Mouse (Mus musculus): ENCODE data around the gene Dnajc15. TPM values are rescaled to one million over a fixed set of nuclear protein-coding genes. Genes with fewer than 3 reads are reported as not detected.

Gene Dnajc15
- polyA plus RNA-seq, 1 experiment from 2014 or later = 99.9 TPM

GRCm38 (mm10) chr14:77853951-77854350 is 21.0 kb downstream of the Dnajc15 start:
- H3K27ac ChIP-seq = no peak overlapping the region
- no peak overlapping the region for H3K4me2 ChIP-seq (replicated peaks)
- WGBS = 89% methylated on average over 1 of the region's 1 CpGs
- no peak for ATAC-seq (ENCODE audit: low FRiP score, low read depth)
- no peak overlapping the region for H3K9ac ChIP-seq
- H3K4me3 ChIP-seq = no peak overlapping the region
- H3K27me3 ChIP-seq = no peaks in the 10 kb centered on the region
- no peaks in the 10 kb centered on the region for H3K4me1 ChIP-seq
- H3K9me3 ChIP-seq = no peaks in the 10 kb centered on the region
- peaks cover 17% of the 10 kb centered on the region; the same call in 1 of the 2 replicates for H3K36me3 ChIP-seq

- H3K9ac ChIP-seq = no peak overlapping the region
- 78% methylated on average over 7 of the region's 7 CpGs for WGBS
- no peak overlapping the region for H3K4me2 ChIP-seq (replicated peaks)
- H3K9me3 ChIP-seq = no peaks in the 10 kb centered on the region
- H3K36me3 ChIP-seq = peaks cover 17% of the 10 kb centered on the region; the same call in 1 of the 2 replicates
- H3K27me3 ChIP-seq = no peaks in the 10 kb centered on the region
- no peak for ATAC-seq (ENCODE audit: low FRiP score, low read depth)
- no peak overlapping the region for H3K27ac ChIP-seq
- no peak overlapping the region for H3K4me3 ChIP-seq
- no peaks in the 10 kb centered on the region; the same call in 1 of the 2 replicates for H3K4me1 ChIP-seq
These were observed 25.1 kb downstream of the Dnajc15 start for GRCm38 (mm10) chr14:77849852-77850251.

GRCm38 (mm10) chr14:77848349-77848748 is 26.6 kb downstream of the Dnajc15 start:
- no peak overlapping the region for H3K27ac ChIP-seq
- no peak overlapping the region for H3K9ac ChIP-seq
- no peaks in the 10 kb centered on the region for H3K27me3 ChIP-seq
- 84% methylated on average over 1 of the region's 1 CpGs for WGBS
- H3K36me3 ChIP-seq = peaks cover 17% of the 10 kb centered on the region; the same call in 1 of the 2 replicates
- no peak for ATAC-seq (ENCODE audit: low FRiP score, low read depth)
- no peak overlapping the region for H3K4me2 ChIP-seq (replicated peaks)
- no peaks in the 10 kb centered on the region; the same call in 1 of the 2 replicates for H3K4me1 ChIP-seq
- H3K4me3 ChIP-seq = no peak overlapping the region
- no peaks in the 10 kb centered on the region for H3K9me3 ChIP-seq

GRCm38 (mm10) chr14:77846206-77846605 is 28.7 kb downstream of the Dnajc15 start:
- Histone ChIP-seq H3K27me3 (no peaks in the 10 kb centered on the region), H3K9ac (no peak overlapping the region), H3K27ac (no peak overlapping the region), H3K36me3 (peaks cover 5% of the 10 kb centered on the region; the same call in 1 of the 2 replicates), H3K9me3 (no peaks in the 10 kb centered on the region), H3K4me3 (no peak overlapping the region), H3K4me2 (replicated peaks) (no peak overlapping the region), H3K4me1 (no peaks in the 10 kb centered on the region; the same call in 1 of the 2 replicates)
- ATAC-seq (ENCODE audit: low FRiP score, low read depth) = no peak
- 49% methylated on average over 4 of the region's 4 CpGs for WGBS

GRCm38 (mm10) chr14:77845479-77845878 is 29.4 kb downstream of the Dnajc15 start:
- Histone ChIP-seq H3K9ac (no peak overlapping the region), H3K4me1 (no peaks in the 10 kb centered on the region; the same call in 1 of the 2 replicates), H3K4me2 (replicated peaks) (no peak overlapping the region), H3K4me3 (no peak overlapping the region), H3K9me3 (no peaks in the 10 kb centered on the region), H3K27me3 (no peaks in the 10 kb centered on the region), H3K36me3 (no peaks in the 10 kb centered on the region), H3K27ac (no peak overlapping the region)
- WGBS = 82% methylated on average over 1 of the region's 1 CpGs
- ATAC-seq (ENCODE audit: low FRiP score, low read depth) = no peak

- 86% methylated on average over 6 of the region's 6 CpGs for WGBS
These were observed 34.4 kb downstream of the Dnajc15 start for GRCm38 (mm10) chr14:77840574-77840973.

GRCm38 (mm10) chr14:77840078-77840477 is 34.8 kb downstream of the Dnajc15 start:
- 84% methylated on average over 2 of the region's 2 CpGs for WGBS
- H3K9me3 ChIP-seq = no peaks in the 10 kb centered on the region
- no peaks in the 10 kb centered on the region for H3K27me3 ChIP-seq
- H3K4me1 ChIP-seq = no peaks in the 10 kb centered on the region
- no peak overlapping the region for H3K27ac ChIP-seq
- H3K36me3 ChIP-seq = no peaks in the 10 kb centered on the region
- H3K9ac ChIP-seq = no peak overlapping the region
- ATAC-seq (ENCODE audit: low FRiP score, low read depth) = no peak
- H3K4me3 ChIP-seq = no peak overlapping the region
- no peak overlapping the region for H3K4me2 ChIP-seq (replicated peaks)

More at GRCm38 (mm10) chr14:77840574-77840973, 34.4 kb downstream of the Dnajc15 start:
- no peak overlapping the region for H3K4me2 ChIP-seq (replicated peaks)
- no peak overlapping the region for H3K9ac ChIP-seq
- H3K4me1 ChIP-seq = no peaks in the 10 kb centered on the region
- no peak overlapping the region for H3K27ac ChIP-seq
- no peak for ATAC-seq (ENCODE audit: low FRiP score, low read depth)
- H3K36me3 ChIP-seq = no peaks in the 10 kb centered on the region
- H3K9me3 ChIP-seq = no peaks in the 10 kb centered on the region
- no peak overlapping the region for H3K4me3 ChIP-seq
- no peaks in the 10 kb centered on the region for H3K27me3 ChIP-seq

GRCm38 (mm10) chr14:77836794-77837193 is 38.1 kb downstream of the Dnajc15 start:
- Histone ChIP-seq H3K9me3 (no peaks in the 10 kb centered on the region), H3K4me3 (no peak overlapping the region), H3K4me1 (no peaks in the 10 kb centered on the region), H3K9ac (no peak overlapping the region), H3K36me3 (no peaks in the 10 kb centered on the region), H3K27me3 (no peaks in the 10 kb centered on the region), H3K27ac (no peak overlapping the region), H3K4me2 (replicated peaks) (no peak overlapping the region)
- ATAC-seq (ENCODE audit: low FRiP score, low read depth) = no peak
- WGBS = 88% methylated on average over 2 of the region's 2 CpGs

GRCm38 (mm10) chr14:77832359-77832758 is 42.6 kb downstream of the Dnajc15 start:
- H3K4me1 ChIP-seq = no peaks in the 10 kb centered on the region
- no peak overlapping the region for H3K27ac ChIP-seq
- H3K4me3 ChIP-seq = no peak overlapping the region
- no peaks in the 10 kb centered on the region for H3K9me3 ChIP-seq
- no peak for ATAC-seq (ENCODE audit: low FRiP score, low read depth)
- H3K36me3 ChIP-seq = no peaks in the 10 kb centered on the region
- H3K27me3 ChIP-seq = no peaks in the 10 kb centered on the region
- no peak overlapping the region for H3K4me2 ChIP-seq (replicated peaks)
- H3K9ac ChIP-seq = no peak overlapping the region

GRCm38 (mm10) chr14:77831936-77832335 is 43.0 kb downstream of the Dnajc15 start:
- Histone ChIP-seq H3K27me3 (no peaks in the 10 kb centered on the region), H3K9me3 (no peaks in the 10 kb centered on the region), H3K9ac (no peak overlapping the region), H3K36me3 (no peaks in the 10 kb centered on the region), H3K4me1 (no peaks in the 10 kb centered on the region), H3K27ac (no peak overlapping the region), H3K4me2 (replicated peaks) (no peak overlapping the region), H3K4me3 (no peak overlapping the region)
- 91% methylated on average over 4 of the region's 4 CpGs for WGBS
- no peak for ATAC-seq (ENCODE audit: low FRiP score, low read depth)

- Histone ChIP-seq H3K4me1 (peaks cover 8% of the 10 kb centered on the region), H3K9me3 (no peaks in the 10 kb centered on the region), H3K27ac (no peak overlapping the region), H3K36me3 (no peaks in the 10 kb centered on the region; the same call in 1 of the 2 replicates), H3K27me3 (no peaks in the 10 kb centered on the region), H3K9ac (no peak overlapping the region), H3K4me3 (no peak overlapping the region), H3K4me2 (replicated peaks) (no peak overlapping the region)
- 80% methylated on average over 4 of the region's 4 CpGs for WGBS
- ATAC-seq (ENCODE audit: low FRiP score, low read depth) = no peak
These were observed 45.3 kb downstream of the Dnajc15 start for GRCm38 (mm10) chr14:77829673-77830072.

- Histone ChIP-seq H3K4me3 (no peak overlapping the region), H3K27me3 (no peaks in the 10 kb centered on the region), H3K4me2 (replicated peaks) (no peak overlapping the region), H3K4me1 (peaks cover 8% of the 10 kb centered on the region), H3K36me3 (peaks cover 12% of the 10 kb centered on the region), H3K9ac (no peak overlapping the region), H3K9me3 (no peaks in the 10 kb centered on the region), H3K27ac (no peak overlapping the region)
- WGBS = 68% methylated on average over 3 of the region's 3 CpGs
- no peak for ATAC-seq (ENCODE audit: low FRiP score, low read depth)
These were observed 49.0 kb downstream of the Dnajc15 start for GRCm38 (mm10) chr14:77825891-77826290.

- H3K36me3 ChIP-seq = peaks cover 12% of the 10 kb centered on the region
- no peaks in the 10 kb centered on the region for H3K9me3 ChIP-seq
- 93% methylated on average over 6 of the region's 6 CpGs for WGBS
- no peak overlapping the region for H3K4me2 ChIP-seq (replicated peaks)
- H3K9ac ChIP-seq = no peak overlapping the region
- no peak overlapping the region for H3K27ac ChIP-seq
- peaks cover 8% of the 10 kb centered on the region for H3K4me1 ChIP-seq
- no peaks in the 10 kb centered on the region for H3K27me3 ChIP-seq
- no peak for ATAC-seq (ENCODE audit: low FRiP score, low read depth)
- no peak overlapping the region for H3K4me3 ChIP-seq
These were observed 49.8 kb downstream of the Dnajc15 start for GRCm38 (mm10) chr14:77825121-77825520.
